In the genomic region with DNA sequence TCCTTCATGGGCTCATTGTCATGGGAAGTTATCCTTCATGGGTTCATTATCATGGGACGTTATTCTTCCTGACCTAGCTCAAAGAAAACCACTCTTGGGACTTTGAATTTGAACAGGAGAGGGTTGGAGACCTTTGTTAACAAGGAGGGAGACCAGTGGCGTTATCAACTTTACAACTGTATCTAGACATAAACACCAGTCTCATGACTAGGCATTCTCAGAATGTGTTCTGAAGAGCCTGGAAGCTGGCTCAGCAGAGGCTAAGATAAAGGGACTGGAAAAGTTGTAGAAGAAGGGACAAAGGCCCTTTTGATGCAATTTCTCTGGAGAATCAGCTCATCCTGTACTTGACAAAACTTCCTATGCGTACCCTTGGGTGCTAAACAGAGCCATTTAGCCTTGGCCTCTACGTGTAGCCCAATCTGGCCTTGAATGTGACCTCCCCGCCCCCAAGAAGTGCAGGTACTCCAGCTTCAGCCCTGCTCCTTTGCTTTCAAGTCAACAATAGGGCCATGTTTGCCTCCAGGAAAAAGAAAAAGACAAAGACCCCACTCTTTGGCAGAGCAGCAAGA, we compare ENCODE assay signal across 21 mouse cellular contexts.
DNase-seq lines count a peak whose midpoint lies in the region; ATAC-seq and TF ChIP-seq lines count a peak whose summit lies in the region.
"Had no signal": no experiment of that assay in that cellular context is flagged by ENCODE, and none has a peak within 500 bp of the region (broad histone marks: within the 10 kb centered on the region; RNA-seq: fewer than 3 reads in every experiment).

No protein-coding gene starts in this region.

- H3K36me3 ChIP-seq in intestine, postnatal 0 days (ENCODE audit: control insufficient read depth, insufficient read depth), result no peaks in the 10 kb centered on the region
- H3K36me3 ChIP-seq in intestine, embryonic 16.5 days (ENCODE audit: control insufficient read depth, insufficient read depth, low read length), result no peaks in the 10 kb centered on the region
- H3K36me3 ChIP-seq in liver, embryonic 14.5 days (replicated peaks; ENCODE audit: control insufficient read depth, insufficient read depth, low read depth), result no peaks in the 10 kb centered on the region
- no peaks in the 10 kb centered on the region for H3K36me3 ChIP-seq in forebrain, embryonic 15.5 days
- H3K36me3 ChIP-seq: embryonic facial prominence, embryonic 10.5 days; heart, embryonic 10.5 days; hindbrain, embryonic 12.5 days had no signal

- H3K4me1 ChIP-seq in intestine, postnatal 0 days (replicated peaks; ENCODE audit: control insufficient read depth, insufficient read depth, low read length), result no peaks in the 10 kb centered on the region
- 0 out of 2 replicates have a peak, but pooled peaks cover 2% of the 10 kb centered on the region for H3K4me1 ChIP-seq in intestine, embryonic 16.5 days (ENCODE audit: control insufficient read depth, insufficient read depth, low read length)
- peaks cover 0 to 3% of the 10 kb centered on the region in 2 experiments; a peak in 1 of 4 replicates for H3K4me1 ChIP-seq in liver, embryonic 14.5 days (replicated peaks; ENCODE audit: control insufficient read depth in 2 of 2, insufficient read depth in 2 of 2, low read length in 1 of 2)
- H3K4me1 ChIP-seq in forebrain, embryonic 15.5 days, result no peaks in the 10 kb centered on the region
- H3K4me1 ChIP-seq: embryonic facial prominence, embryonic 10.5 days; forebrain, embryonic 13.5 days; hindbrain, embryonic 12.5 days had no signal

- no peak overlapping the region for H3K4me2 ChIP-seq in intestine, postnatal 0 days (replicated peaks; ENCODE audit: low read depth)
- no peak overlapping the region for H3K4me2 ChIP-seq in intestine, embryonic 16.5 days (ENCODE audit: low read depth, low read length)
- H3K4me2 ChIP-seq in liver, embryonic 14.5 days (ENCODE audit: low read depth), result no peak overlapping the region
- H3K4me2 ChIP-seq in forebrain, embryonic 15.5 days (replicated peaks), result no peak overlapping the region
- H3K4me2 ChIP-seq: forebrain, embryonic 13.5 days; hindbrain, embryonic 12.5 days had no signal

- ATAC-seq in intestine, postnatal 0 days, result peak; percentile 50
- ATAC-seq in intestine, embryonic 16.5 days, result no peak
- ATAC-seq in liver, embryonic 14.5 days (ENCODE audit: insufficient read depth), result no peak
- ATAC-seq in forebrain, embryonic 15.5 days (replicated peaks), result no peak
- ATAC-seq: forebrain, embryonic 13.5 days; hindbrain, embryonic 16.5 days had no signal

- H3K9ac ChIP-seq in intestine, postnatal 0 days (ENCODE audit: low read depth, low read length), result no peak overlapping the region
- no peak overlapping the region for H3K9ac ChIP-seq in intestine, embryonic 16.5 days (ENCODE audit: low read depth, low read length)
- H3K9ac ChIP-seq in liver, embryonic 14.5 days (replicated peaks), result no peak overlapping the region
- H3K9ac ChIP-seq in forebrain, embryonic 15.5 days (replicated peaks), result no peak overlapping the region
- H3K9ac ChIP-seq: forebrain, embryonic 13.5 days; hindbrain, embryonic 12.5 days had no signal

- WGBS in intestine, postnatal 0 days, result 63% methylated on average over 5 of the region's 5 CpGs
- 79% methylated on average over 5 of the region's 5 CpGs for WGBS in intestine, embryonic 16.5 days
- 50% methylated on average over 5 of the region's 5 CpGs for WGBS in liver, embryonic 14.5 days (ENCODE audit: insufficient replicate concordance)
- WGBS in forebrain, embryonic 15.5 days, result 89% methylated on average over 5 of the region's 5 CpGs

- no peaks in the 10 kb centered on the region for H3K9me3 ChIP-seq in intestine, postnatal 0 days (ENCODE audit: control insufficient read depth)
- H3K9me3 ChIP-seq in intestine, embryonic 16.5 days (ENCODE audit: control insufficient read depth, low read length), result no peaks in the 10 kb centered on the region
- H3K9me3 ChIP-seq in liver, embryonic 14.5 days (ENCODE audit: control insufficient read depth, low read length), result no peaks in the 10 kb centered on the region
- H3K9me3 ChIP-seq in forebrain, embryonic 15.5 days, result no peaks in the 10 kb centered on the region
- H3K9me3 ChIP-seq: embryonic facial prominence, embryonic 10.5 days; forebrain, embryonic 13.5 days; heart, embryonic 10.5 days; hindbrain, embryonic 12.5 days had no signal

- H3K27me3 ChIP-seq in intestine, postnatal 0 days (replicated peaks; ENCODE audit: control insufficient read depth, insufficient read depth, low read length), result no peaks in the 10 kb centered on the region
- H3K27me3 ChIP-seq in intestine, embryonic 16.5 days (replicated peaks; ENCODE audit: control insufficient read depth, insufficient read depth, low read length), result no peaks in the 10 kb centered on the region
- no peaks in the 10 kb centered on the region for H3K27me3 ChIP-seq in liver, embryonic 14.5 days (ENCODE audit: control insufficient read depth, insufficient read depth, low read length)
- no peaks in the 10 kb centered on the region for H3K27me3 ChIP-seq in forebrain, embryonic 15.5 days
- H3K27me3 ChIP-seq: forebrain, embryonic 13.5 days; hindbrain, embryonic 12.5 days had no signal

- 0 out of 2 replicates have a peak, but pooled peaks have one; percentile 44 for TF ChIP-seq EP300 in liver, embryonic 14.5 days (IDR thresholded peaks at IDR 0.05; ENCODE audit: low read depth)

- H3K4me3 ChIP-seq in intestine, postnatal 0 days (ENCODE audit: low read depth, low read length), result no peak overlapping the region
- no peak overlapping the region for H3K4me3 ChIP-seq in intestine, embryonic 16.5 days (ENCODE audit: low read length)
- H3K4me3 ChIP-seq in liver, embryonic 14.5 days (ENCODE audit: insufficient read depth in 1 of 2, low read depth in 2 of 2, low read length in 2 of 2), result no peak overlapping the region
- no peak overlapping the region for H3K4me3 ChIP-seq in forebrain, embryonic 15.5 days
- H3K4me3 ChIP-seq: embryonic facial prominence, embryonic 10.5 days; forebrain, embryonic 13.5 days; gastrocnemius, adult 2 months; heart, embryonic 10.5 days; hindbrain, embryonic 12.5 days had no signal

- no peak for TF ChIP-seq CTCF in intestine, postnatal 0 days (IDR thresholded peaks at IDR 0.05; ENCODE audit: low read depth)
- no peak for TF ChIP-seq CTCF in liver, embryonic 14.5 days (IDR thresholded peaks at IDR 0.05; ENCODE audit: low read depth)

- DNase-seq in testis, postnatal 14 days (ENCODE audit: low spot score), result peak; percentile 17
- DNase-seq in testis, postnatal 10 days (ENCODE audit: low spot score), result no peak
- peak in 2 of 3 experiments; percentile 26 to 29 for DNase-seq in liver, embryonic 14.5 days (ENCODE audit: low read depth in 3 of 3, low spot score in 3 of 3)
- DNase-seq in cerebellum, adult 18-20 months, result no peak
- DNase-seq: adrenal gland, adult 2 months; adrenal gland, postnatal 25 days; cerebellum, adult 11-12 months; cerebellum, adult 9-11 months; cerebellum, postnatal 36 days; gastrocnemius, adult 2 months; gastrocnemius, postnatal 25 days; heart, postnatal 10 days; heart, postnatal 4 days had no signal

- no peak overlapping the region for H3K27ac ChIP-seq in intestine, postnatal 0 days (ENCODE audit: low read depth, low read length)
- H3K27ac ChIP-seq in intestine, embryonic 16.5 days (ENCODE audit: low read length), result no peak overlapping the region
- H3K27ac ChIP-seq in liver, embryonic 14.5 days, result no peak overlapping the region
- H3K27ac ChIP-seq in forebrain, embryonic 15.5 days (replicated peaks), result no peak overlapping the region
- H3K27ac ChIP-seq: embryonic facial prominence, embryonic 10.5 days; forebrain, embryonic 13.5 days; gastrocnemius, adult 2 months; heart, embryonic 10.5 days; hindbrain, embryonic 12.5 days had no signal

Comparison
In these comparisons a context has a peak if more than half of its experiments do, and no peak if none do; other contexts are left out.
1. DNase-seq: peak in testis, postnatal 14 days (single experiment) and liver, embryonic 14.5 days (2 of 3); none in testis, postnatal 10 days (single experiment) and cerebellum, adult 18-20 months (0 of 2).